Mouse (Mus musculus): ENCODE data around the gene Pcsk4. TPM values are rescaled to one million over a fixed set of nuclear protein-coding genes. Genes with fewer than 3 reads are reported as not detected.

Gene Pcsk4
- polyA plus RNA-seq, 1 experiment from 2014 or later: 5.4 TPM

DNA sequence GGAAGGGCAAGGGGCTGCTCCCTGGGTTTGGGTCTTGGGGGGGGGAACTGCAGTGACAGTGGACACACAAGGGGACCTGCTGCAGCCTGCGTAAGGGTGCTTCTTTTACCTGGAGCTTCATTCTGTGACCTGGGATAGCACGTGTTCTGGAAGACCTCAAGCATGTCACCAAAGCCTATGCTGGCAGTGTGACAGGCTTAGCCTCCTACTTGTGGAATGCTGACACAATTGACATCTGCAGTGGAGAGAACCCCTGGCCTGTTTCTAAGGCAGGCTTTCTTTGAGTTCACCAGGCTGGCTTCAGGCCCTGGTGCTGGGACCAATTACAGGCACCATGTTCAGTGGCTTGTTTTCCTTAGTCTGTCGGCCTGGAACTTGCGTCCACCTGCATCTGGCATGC is 35.0 kb downstream of the Pcsk4 start:
- WGBS: 78% methylated on average over 4 of the region's 4 CpGs
- no peaks in the 10 kb centered on the region; the same call in 1 of the 2 replicates for H3K4me1 ChIP-seq (replicated peaks; ENCODE audit: insufficient read depth, low read length)
- H3K36me3 ChIP-seq (ENCODE audit: insufficient read depth, low read length): peaks cover 11% of the 10 kb centered on the region; the same call in 1 of the 2 replicates
- no peak overlapping the region for H3K9ac ChIP-seq (ENCODE audit: low read depth, low read length)
- H3K27ac ChIP-seq: no peak overlapping the region
- peaks cover 17% of the 10 kb centered on the region for H3K27me3 ChIP-seq (ENCODE audit: insufficient read depth, low read length)
- no peaks in the 10 kb centered on the region for H3K9me3 ChIP-seq (replicated peaks; ENCODE audit: low read length)
- no peak for ATAC-seq (replicated peaks; ENCODE audit: low FRiP score, low read depth)
- no peak for TF ChIP-seq CTCF (IDR thresholded peaks at IDR 0.05; ENCODE audit: low read depth)
- no peak overlapping the region for H3K4me3 ChIP-seq (replicated peaks; ENCODE audit: low read depth, low read length)
- H3K4me2 ChIP-seq (ENCODE audit: low read length): no peak overlapping the region
- DNase-seq (ENCODE audit: low spot score): no peak

- Histone ChIP-seq H3K9ac (ENCODE audit: low read depth, low read length) (peak overlapping the region; percentile 99), H3K27ac (peak overlapping the region; percentile 95), H3K27me3 (ENCODE audit: insufficient read depth, low read length) (peaks cover 8% of the 10 kb centered on the region; the same call in 1 of the 2 replicates), H3K36me3 (ENCODE audit: insufficient read depth, low read length) (peaks cover 14% of the 10 kb centered on the region; the same call in 1 of the 2 replicates), H3K4me1 (replicated peaks; ENCODE audit: insufficient read depth, low read length) (no peaks in the 10 kb centered on the region; the same call in 1 of the 2 replicates), H3K4me2 (ENCODE audit: low read length) (peak overlapping the region; percentile 90), H3K4me3 (replicated peaks; ENCODE audit: low read depth, low read length) (peak overlapping the region; percentile 97), H3K9me3 (replicated peaks; ENCODE audit: low read length) (no peaks in the 10 kb centered on the region)
- WGBS: 15% methylated on average over 14 of the region's 14 CpGs
- no peak for DNase-seq (ENCODE audit: low spot score)
- ATAC-seq (replicated peaks; ENCODE audit: low FRiP score, low read depth): no peak
- TF ChIP-seq CTCF (IDR thresholded peaks at IDR 0.05; ENCODE audit: low read depth): peak; percentile 22; the same call in 1 of the 2 replicates
Measured at GRCm38 (mm10) chr10:80293325-80293724, 36.0 kb downstream of the Pcsk4 start.

DNA sequence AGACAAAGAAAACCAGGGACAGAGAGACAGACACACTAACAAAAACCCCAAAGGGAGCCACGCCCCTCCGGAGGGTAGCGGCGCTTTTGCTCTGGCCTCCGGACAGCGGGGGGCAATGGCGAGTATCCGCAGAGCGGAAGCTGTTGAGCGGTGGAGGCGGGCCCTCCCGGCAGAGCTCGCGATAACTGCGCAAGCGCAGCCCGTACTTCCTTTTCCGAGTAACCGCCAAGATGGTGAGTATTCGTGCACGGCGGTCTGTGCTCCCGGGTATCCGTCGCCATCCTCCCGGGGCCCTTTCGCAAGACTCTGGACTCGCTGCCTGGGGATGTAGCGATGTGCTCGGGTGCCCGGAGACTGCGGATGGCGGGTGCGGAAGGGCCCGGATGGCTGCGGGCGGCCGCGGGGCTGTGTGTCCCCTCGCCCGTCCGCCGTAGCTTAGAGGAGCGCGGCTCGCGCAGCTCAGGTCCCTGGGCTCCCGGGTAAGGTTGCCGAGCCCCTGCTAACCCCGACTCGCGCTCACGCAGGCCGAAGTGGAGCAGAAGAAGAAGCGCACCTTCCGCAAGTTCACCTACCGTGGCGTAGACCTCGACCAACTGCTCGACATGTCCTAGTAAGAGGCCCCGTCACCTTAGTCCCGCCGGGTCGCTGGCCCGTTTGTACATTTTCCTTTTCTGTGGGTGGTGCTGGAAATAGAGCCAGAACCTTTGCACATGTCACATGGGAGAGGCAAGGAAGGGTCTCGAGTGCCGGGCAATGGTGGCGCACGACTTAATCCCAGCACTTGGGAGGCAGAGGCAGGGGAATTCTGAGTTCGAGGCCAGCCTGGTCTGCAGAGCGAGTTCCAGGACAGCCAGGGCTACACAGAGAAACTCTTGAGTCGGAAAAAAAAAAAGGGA is 36.8 kb downstream of the Pcsk4 start, which contains the start of gene Rps15:
Gene Rps15 (plus strand): TSS at position 203 of the 896 bp plus-strand sequence.
- H3K4me3 ChIP-seq (replicated peaks; ENCODE audit: low read depth, low read length): peak within 1 kb of the TSS; percentile 97
- H3K27ac ChIP-seq: peak within 1 kb of the TSS; percentile 95
- peaks cover 17% of the 10 kb centered on the region for H3K36me3 ChIP-seq (ENCODE audit: insufficient read depth, low read length)
- no peaks in the 10 kb centered on the region for H3K9me3 ChIP-seq (replicated peaks; ENCODE audit: low read length)
- DNase-seq (ENCODE audit: low spot score) (peak; percentile 99), ATAC-seq (replicated peaks; ENCODE audit: low FRiP score, low read depth) (peak; percentile 89)
- peak; percentile 77 for TF ChIP-seq CTCF (IDR thresholded peaks at IDR 0.05; ENCODE audit: low read depth)
- H3K4me1 ChIP-seq (replicated peaks; ENCODE audit: insufficient read depth, low read length): no peaks in the 10 kb centered on the region; the same call in 1 of the 2 replicates
- H3K9ac ChIP-seq (ENCODE audit: low read depth, low read length): peak within 1 kb of the TSS; percentile 99
- peaks cover 4% of the 10 kb centered on the region; the same call in 1 of the 2 replicates for H3K27me3 ChIP-seq (ENCODE audit: insufficient read depth, low read length)
- under 1% methylated on average over 72 of the region's 72 CpGs for WGBS
- H3K4me2 ChIP-seq (ENCODE audit: low read length): peak within 1 kb of the TSS; percentile 90

DNA sequence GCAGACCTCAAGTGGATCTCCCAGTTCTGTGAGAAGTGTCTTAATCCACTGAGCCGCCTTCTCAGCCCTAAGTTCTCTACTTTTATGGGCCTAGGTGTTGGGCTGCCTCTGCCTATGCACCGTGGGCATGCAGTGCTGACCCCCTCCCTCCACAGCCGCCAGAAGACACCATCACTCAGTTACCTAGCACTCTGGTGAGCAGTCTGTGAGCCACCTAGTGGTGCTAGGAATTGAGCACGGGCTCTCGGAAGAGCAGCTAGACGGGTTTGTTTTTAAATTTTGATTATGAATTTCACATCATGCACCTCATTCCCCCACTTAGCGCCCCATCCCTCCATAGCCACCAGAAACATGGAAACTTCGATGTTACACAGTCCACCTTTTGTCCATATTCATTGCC is 40.6 kb downstream of the Pcsk4 start:
- Histone ChIP-seq H3K27ac (no peak overlapping the region), H3K36me3 (ENCODE audit: insufficient read depth, low read length) (peaks cover 38% of the 10 kb centered on the region), H3K9me3 (replicated peaks; ENCODE audit: low read length) (no peaks in the 10 kb centered on the region), H3K4me2 (ENCODE audit: low read length) (no peak overlapping the region), H3K9ac (ENCODE audit: low read depth, low read length) (no peak overlapping the region), H3K4me1 (replicated peaks; ENCODE audit: insufficient read depth, low read length) (no peaks in the 10 kb centered on the region), H3K4me3 (replicated peaks; ENCODE audit: low read depth, low read length) (no peak overlapping the region), H3K27me3 (ENCODE audit: insufficient read depth, low read length) (no peaks in the 10 kb centered on the region)
- DNase-seq (ENCODE audit: low spot score): no peak
- TF ChIP-seq CTCF (IDR thresholded peaks at IDR 0.05; ENCODE audit: low read depth): peak; percentile 42
- WGBS: 69% methylated on average over 8 of the region's 8 CpGs
- no peak for ATAC-seq (replicated peaks; ENCODE audit: low FRiP score, low read depth)

DNA sequence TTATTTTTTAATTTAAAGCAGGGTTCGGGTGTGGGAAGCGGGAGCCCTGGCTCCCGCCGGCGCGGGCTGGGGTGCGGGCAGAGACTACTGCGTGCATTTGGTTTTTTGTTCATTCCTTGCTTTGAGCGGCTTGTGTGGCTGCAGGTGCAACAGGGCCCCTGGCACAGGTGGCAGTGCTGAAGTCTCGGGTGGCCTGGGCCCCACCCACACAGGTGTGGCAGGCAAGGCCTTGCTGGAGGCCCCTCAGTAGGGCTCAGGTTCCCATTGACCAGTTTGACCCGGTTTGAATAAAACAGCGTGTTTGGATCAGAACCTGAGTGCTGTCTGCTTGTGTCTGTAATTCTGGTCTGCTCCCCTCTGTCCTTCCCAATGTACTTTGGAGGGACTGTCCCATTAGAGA is 41.2 kb downstream of the Pcsk4 start:
- no peaks in the 10 kb centered on the region for H3K4me1 ChIP-seq (replicated peaks; ENCODE audit: insufficient read depth, low read length)
- H3K27me3 ChIP-seq (ENCODE audit: insufficient read depth, low read length): no peaks in the 10 kb centered on the region
- no peak overlapping the region for H3K27ac ChIP-seq
- H3K36me3 ChIP-seq (ENCODE audit: insufficient read depth, low read length): peaks cover 44% of the 10 kb centered on the region
- ATAC-seq (replicated peaks; ENCODE audit: low FRiP score, low read depth) (no peak), DNase-seq (ENCODE audit: low spot score) (no peak)
- no peaks in the 10 kb centered on the region for H3K9me3 ChIP-seq (replicated peaks; ENCODE audit: low read length)
- WGBS: 88% methylated on average over 12 of the region's 12 CpGs
- H3K4me3 ChIP-seq (replicated peaks; ENCODE audit: low read depth, low read length): no peak overlapping the region
- no peak for TF ChIP-seq CTCF (IDR thresholded peaks at IDR 0.05; ENCODE audit: low read depth)
- no peak overlapping the region for H3K9ac ChIP-seq (ENCODE audit: low read depth, low read length)
- no peak overlapping the region for H3K4me2 ChIP-seq (ENCODE audit: low read length)

- DNase-seq (ENCODE audit: low spot score) (no peak), ATAC-seq (replicated peaks; ENCODE audit: low FRiP score, low read depth) (no peak)
- no peaks in the 10 kb centered on the region for H3K27me3 ChIP-seq (ENCODE audit: insufficient read depth, low read length)
- H3K36me3 ChIP-seq (ENCODE audit: insufficient read depth, low read length): peaks cover 52% of the 10 kb centered on the region
- WGBS: 64% methylated on average over 9 of the region's 15 CpGs
- H3K27ac ChIP-seq: no peak overlapping the region
- no peak overlapping the region for H3K4me2 ChIP-seq (ENCODE audit: low read length)
- TF ChIP-seq CTCF (IDR thresholded peaks at IDR 0.05; ENCODE audit: low read depth): no peak
- no peaks in the 10 kb centered on the region for H3K9me3 ChIP-seq (replicated peaks; ENCODE audit: low read length)
- no peak overlapping the region for H3K9ac ChIP-seq (ENCODE audit: low read depth, low read length)
- no peaks in the 10 kb centered on the region for H3K4me1 ChIP-seq (replicated peaks; ENCODE audit: insufficient read depth, low read length)
- no peak overlapping the region for H3K4me3 ChIP-seq (replicated peaks; ENCODE audit: low read depth, low read length)
Measured at GRCm38 (mm10) chr10:80285222-80286070, 43.9 kb downstream of the Pcsk4 start.
